Mouse (Mus musculus) embryonic facial prominence, embryonic 12.5 days (tissue): ENCODE measurements around the gene Rsg1. TPM values are rescaled to one million over a fixed set of nuclear protein-coding genes. Genes with fewer than 3 reads are reported as not detected.
A peak's percentile ranks its signal among the peaks of the same experiment; 100 is the strongest.

Experiments used
- ATAC-seq: fragments of 200-750 bp; cut with Nextera tagmentation; 2 replicates; pipeline ENCODE4 v1.8.0; 2017; ENCODE audit not compliant: insufficient number of reproducible peaks, insufficient read depth, low FRiP score, low TSS enrichment
- H3K27ac ChIP-seq: fragments of 300-500 bp; sonication (generic); 2 replicates; pipeline ENCODE4 v1.5.1; 2016; ENCODE audit warnings: mild to moderate bottlenecking
- H3K27me3 ChIP-seq: fragments of 300-500 bp; sonication (generic); 2 replicates; pipeline ENCODE4 v1.6.1; 2016; ENCODE audit warnings: mild to moderate bottlenecking, moderate library complexity
- H3K36me3 ChIP-seq: fragments of 300-500 bp; sonication (generic); 2 replicates; pipeline ENCODE4 v1.6.1; 2016; ENCODE audit warnings: mild to moderate bottlenecking
- H3K4me1 ChIP-seq: fragments of 300-500 bp; sonication (generic); 2 replicates; pipeline ENCODE4 v1.6.1; 2016
- H3K4me2 ChIP-seq: fragments of 300-500 bp; sonication (generic); replicated peaks from 2 replicates; pipeline ENCODE4 v1.6.1; 2016; ENCODE audit warnings: mild to moderate bottlenecking, moderate library complexity
- H3K4me3 ChIP-seq: fragments of 300-500 bp; sonication (generic); 2 replicates; pipeline ENCODE4 v1.5.1; 2016; ENCODE audit warnings: mild to moderate bottlenecking
- H3K9ac ChIP-seq: fragments of 300-500 bp; sonication (generic); 2 replicates; pipeline ENCODE4 v1.6.1; 2016; ENCODE audit warnings: mild to moderate bottlenecking, moderate library complexity
- H3K9me3 ChIP-seq: fragments of 300-500 bp; sonication (generic); 2 replicates; pipeline ENCODE4 v1.6.1; 2016; ENCODE audit warnings: mild to moderate bottlenecking, moderate library complexity
- WGBS: fragments of 180-500 bp; shearing (Covaris S2); methylation state at CpG from one replicate; pipeline ENCODE4 v1.1.7; 2016; 5-methylcytosine and 5-hydroxymethylcytosine counted together
- polyA plus RNA-seq: library from polyadenylated mRNA; unstranded; fragments of >200 nt; fragmentation: Nextera tagmentation; extraction: Ambion mirVana; gene quantifications from 2 replicates; pipeline ENCODE4 v1.2.1, GENCODE M21; 2016

The Rsg1 gene
- polyA plus RNA-seq, 1 experiment from 2014 or later = 8.6 TPM

GRCm38 (mm10) chr4:141267837-141268236, 54.1 kb downstream of the Rsg1 start:
- WGBS = 41% methylated on average over 9 of the region's 9 CpGs

GRCm38 (mm10) chr4:141268350-141268749, 54.6 kb downstream of the Rsg1 start:
- ATAC-seq = no peak

More at GRCm38 (mm10) chr4:141267837-141268236, 54.1 kb downstream of the Rsg1 start:
- peaks cover 3% of the 10 kb centered on the region; the same call in 1 of the 2 replicates for H3K9me3 ChIP-seq
- no peaks in the 10 kb centered on the region for H3K4me1 ChIP-seq
- H3K4me3 ChIP-seq = no peak overlapping the region
- H3K36me3 ChIP-seq = no peaks in the 10 kb centered on the region
- no peak for ATAC-seq
- H3K9ac ChIP-seq = no peak overlapping the region
- H3K27ac ChIP-seq = no peak overlapping the region
- H3K4me2 ChIP-seq = no peak overlapping the region
- H3K27me3 ChIP-seq = peaks cover 3% of the 10 kb centered on the region; the same call in 1 of the 2 replicates

GRCm38 (mm10) chr4:141269080-141269479, 55.3 kb downstream of the Rsg1 start:
- no peak overlapping the region for H3K4me2 ChIP-seq
- no peak overlapping the region for H3K9ac ChIP-seq
- no peaks in the 10 kb centered on the region for H3K36me3 ChIP-seq
- peaks cover 3% of the 10 kb centered on the region; the same call in 1 of the 2 replicates for H3K27me3 ChIP-seq
- no peak for ATAC-seq
- H3K4me3 ChIP-seq = no peak overlapping the region
- 91% methylated on average over 6 of the region's 6 CpGs for WGBS
- no peak overlapping the region for H3K27ac ChIP-seq
- H3K9me3 ChIP-seq = peaks cover 3% of the 10 kb centered on the region; the same call in 1 of the 2 replicates
- H3K4me1 ChIP-seq = no peaks in the 10 kb centered on the region; the same call in 1 of the 2 replicates

More at GRCm38 (mm10) chr4:141268350-141268749, 54.6 kb downstream of the Rsg1 start:
- H3K4me3 ChIP-seq = no peak overlapping the region
- 82% methylated on average over 4 of the region's 4 CpGs for WGBS
- H3K9ac ChIP-seq = no peak overlapping the region
- peaks cover 3% of the 10 kb centered on the region; the same call in 1 of the 2 replicates for H3K9me3 ChIP-seq
- no peaks in the 10 kb centered on the region for H3K36me3 ChIP-seq
- H3K27me3 ChIP-seq = peaks cover 3% of the 10 kb centered on the region; the same call in 1 of the 2 replicates
- no peak overlapping the region for H3K4me2 ChIP-seq
- H3K27ac ChIP-seq = no peak overlapping the region
- no peaks in the 10 kb centered on the region; the same call in 1 of the 2 replicates for H3K4me1 ChIP-seq

- ATAC-seq = no peak; the same call in 1 of the 2 replicates
- Histone ChIP-seq H3K4me2 (no peak overlapping the region), H3K27me3 (peaks cover 3% of the 10 kb centered on the region; the same call in 1 of the 2 replicates), H3K36me3 (no peaks in the 10 kb centered on the region), H3K9ac (no peak overlapping the region), H3K4me3 (no peak overlapping the region), H3K4me1 (peaks cover 6% of the 10 kb centered on the region; the same call in 1 of the 2 replicates), H3K9me3 (peaks cover 3% of the 10 kb centered on the region; the same call in 1 of the 2 replicates), H3K27ac (no peak overlapping the region)
- 57% methylated on average over 15 of the region's 15 CpGs for WGBS
These were observed 56.6 kb downstream of the Rsg1 start for GRCm38 (mm10) chr4:141270201-141270940.

GRCm38 (mm10) chr4:141271228-141271627, 57.5 kb downstream of the Rsg1 start:
- peaks cover 6% of the 10 kb centered on the region; the same call in 1 of the 2 replicates for H3K4me1 ChIP-seq
- ATAC-seq = no peak
- no peak overlapping the region for H3K4me3 ChIP-seq
- no peak overlapping the region for H3K27ac ChIP-seq
- H3K9me3 ChIP-seq = peaks cover under 1% of the 10 kb centered on the region; the same call in 1 of the 2 replicates
- H3K36me3 ChIP-seq = no peaks in the 10 kb centered on the region
- peaks cover 3% of the 10 kb centered on the region; the same call in 1 of the 2 replicates for H3K27me3 ChIP-seq
- H3K9ac ChIP-seq = no peak overlapping the region
- 86% methylated on average over 7 of the region's 7 CpGs for WGBS
- no peak overlapping the region for H3K4me2 ChIP-seq

GRCm38 (mm10) chr4:141271721-141272120, 58.0 kb downstream of the Rsg1 start:
- no peak overlapping the region for H3K27ac ChIP-seq
- peaks cover 6% of the 10 kb centered on the region; the same call in 1 of the 2 replicates for H3K4me1 ChIP-seq
- peaks cover 3% of the 10 kb centered on the region; the same call in 1 of the 2 replicates for H3K27me3 ChIP-seq
- no peaks in the 10 kb centered on the region for H3K36me3 ChIP-seq
- no peaks in the 10 kb centered on the region for H3K9me3 ChIP-seq
- H3K4me2 ChIP-seq = no peak overlapping the region
- no peak overlapping the region for H3K9ac ChIP-seq
- no peak for ATAC-seq
- WGBS = 69% methylated on average over 6 of the region's 6 CpGs
- H3K4me3 ChIP-seq = no peak overlapping the region

GRCm38 (mm10) chr4:141272878-141273277, 59.1 kb downstream of the Rsg1 start:
- no peak for ATAC-seq
- H3K27me3 ChIP-seq = peaks cover 3% of the 10 kb centered on the region; the same call in 1 of the 2 replicates
- no peak overlapping the region for H3K27ac ChIP-seq
- peaks cover 8% of the 10 kb centered on the region; the same call in 1 of the 2 replicates for H3K4me1 ChIP-seq
- H3K36me3 ChIP-seq = no peaks in the 10 kb centered on the region
- WGBS = 15% methylated on average over 14 of the region's 14 CpGs
- H3K9ac ChIP-seq = no peak overlapping the region
- peak overlapping the region; percentile 5; the same call in 1 of the 2 replicates for H3K4me3 ChIP-seq
- H3K9me3 ChIP-seq = no peaks in the 10 kb centered on the region
- H3K4me2 ChIP-seq = peak overlapping the region; percentile 42

- peaks cover 3% of the 10 kb centered on the region; the same call in 1 of the 2 replicates for H3K27me3 ChIP-seq
- WGBS = 18% methylated on average over 12 of the region's 12 CpGs
- H3K4me3 ChIP-seq = peak overlapping the region; percentile 5; the same call in 1 of the 2 replicates
- peak overlapping the region; percentile 42 for H3K4me2 ChIP-seq
- H3K36me3 ChIP-seq = no peaks in the 10 kb centered on the region
- ATAC-seq = peak; percentile 70; the same call in 1 of the 2 replicates
- H3K9ac ChIP-seq = no peak overlapping the region
- no peak overlapping the region for H3K27ac ChIP-seq
- no peaks in the 10 kb centered on the region for H3K9me3 ChIP-seq
- peaks cover 12% of the 10 kb centered on the region; the same call in 1 of the 2 replicates for H3K4me1 ChIP-seq
These were observed 59.5 kb downstream of the Rsg1 start for GRCm38 (mm10) chr4:141273296-141273695.

- no peaks in the 10 kb centered on the region for H3K36me3 ChIP-seq
- no peaks in the 10 kb centered on the region for H3K9me3 ChIP-seq
- H3K27me3 ChIP-seq = peaks cover 3% of the 10 kb centered on the region; the same call in 1 of the 2 replicates
- 28% methylated on average over 23 of the region's 23 CpGs for WGBS
- H3K4me2 ChIP-seq = 0 out of 2 replicates have a peak overlapping the region, but pooled peaks have one; percentile 8
- H3K4me1 ChIP-seq = peaks cover 13% of the 10 kb centered on the region; the same call in 1 of the 2 replicates
- no peak for ATAC-seq
- peak overlapping the region; percentile 26; the same call in 1 of the 2 replicates for H3K27ac ChIP-seq
- H3K9ac ChIP-seq = no peak overlapping the region
- no peak overlapping the region for H3K4me3 ChIP-seq
These were observed 61.0 kb downstream of the Rsg1 start for GRCm38 (mm10) chr4:141274485-141275341.
